Mouse (Mus musculus): ENCODE results near the gene Nfya. TPM values are rescaled to one million over a fixed set of nuclear protein-coding genes. Genes with fewer than 3 reads are reported as not detected.

Gene Nfya
- total and polyA plus RNA-seq, 3 experiments = 14.7 to 33.1 (median 21.2) TPM

GRCm38 (mm10) chr17:48389442-48389841, 20.3 kb downstream of the Nfya start:
- no peak for DNase-seq
- no peak overlapping the region for H3K4me3 ChIP-seq
- no peaks in the 10 kb centered on the region for H3K36me3 ChIP-seq (ENCODE audit: control insufficient read depth, insufficient read depth, low read length)
- WGBS = 76% methylated on average over 5 of the region's 5 CpGs
- TF ChIP-seq EP300 (IDR thresholded peaks at IDR 0.05; ENCODE audit: insufficient read depth, low read depth, low read length) (no peak), POLR2A (IDR thresholded peaks at IDR 0.05; ENCODE audit: insufficient read depth, low read depth, low read length) (no peak), CTCF (IDR thresholded peaks at IDR 0.05) (no peak)
- H3K27ac ChIP-seq = no peak overlapping the region
- intact Hi-C loops (cut with DNase I) = no loop called here
- no peaks in the 10 kb centered on the region for H3K4me1 ChIP-seq (ENCODE audit: control insufficient read depth, insufficient read depth, low read length)
- no peaks in the 10 kb centered on the region for H3K27me3 ChIP-seq (ENCODE audit: control insufficient read depth, insufficient read depth, low read length)
- no peaks in the 10 kb centered on the region for H3K79me2 ChIP-seq (replicated peaks; ENCODE audit: control insufficient read depth, insufficient read depth, low read length)
- H3K9ac ChIP-seq (ENCODE audit: low read depth, low read length) = no peak overlapping the region

- Histone ChIP-seq H3K36me3 (ENCODE audit: control insufficient read depth, insufficient read depth, low read length) (no peaks in the 10 kb centered on the region), H3K27ac (no peak overlapping the region), H3K9ac (ENCODE audit: low read depth, low read length) (no peak overlapping the region), H3K4me3 (no peak overlapping the region), H3K79me2 (replicated peaks; ENCODE audit: control insufficient read depth, insufficient read depth, low read length) (no peaks in the 10 kb centered on the region), H3K27me3 (ENCODE audit: control insufficient read depth, insufficient read depth, low read length) (no peaks in the 10 kb centered on the region), H3K4me1 (ENCODE audit: control insufficient read depth, insufficient read depth, low read length) (no peaks in the 10 kb centered on the region)
- DNase-seq = no peak
- TF ChIP-seq CTCF (IDR thresholded peaks at IDR 0.05) (no peak), EP300 (IDR thresholded peaks at IDR 0.05; ENCODE audit: insufficient read depth, low read depth, low read length) (no peak), POLR2A (IDR thresholded peaks at IDR 0.05; ENCODE audit: insufficient read depth, low read depth, low read length) (no peak)
- intact Hi-C loops (cut with DNase I) = no loop called here
- WGBS = 91% methylated on average over 2 of the region's 2 CpGs
These were observed 21.0 kb downstream of the Nfya start for GRCm38 (mm10) chr17:48388666-48389065.

- Histone ChIP-seq H3K27ac (no peak overlapping the region), H3K79me2 (replicated peaks; ENCODE audit: control insufficient read depth, insufficient read depth, low read length) (no peaks in the 10 kb centered on the region), H3K4me3 (no peak overlapping the region), H3K4me1 (ENCODE audit: control insufficient read depth, insufficient read depth, low read length) (no peaks in the 10 kb centered on the region), H3K27me3 (ENCODE audit: control insufficient read depth, insufficient read depth, low read length) (no peaks in the 10 kb centered on the region), H3K36me3 (ENCODE audit: control insufficient read depth, insufficient read depth, low read length) (no peaks in the 10 kb centered on the region), H3K9ac (ENCODE audit: low read depth, low read length) (no peak overlapping the region)
- intact Hi-C loops (cut with DNase I) = no loop called here
- 53% methylated on average over 2 of the region's 2 CpGs for WGBS
- DNase-seq = peak in 1 of 2 experiments; percentile 11
- no peak for TF ChIP-seq POLR2A (IDR thresholded peaks at IDR 0.05; ENCODE audit: insufficient read depth, low read depth, low read length)
- no peak for TF ChIP-seq EP300 (IDR thresholded peaks at IDR 0.05; ENCODE audit: insufficient read depth, low read depth, low read length)
- TF ChIP-seq CTCF (IDR thresholded peaks at IDR 0.05) = no peak
These were observed 23.8 kb downstream of the Nfya start for GRCm38 (mm10) chr17:48385786-48386461.

- Histone ChIP-seq H3K4me1 (ENCODE audit: control insufficient read depth, insufficient read depth, low read length) (no peaks in the 10 kb centered on the region), H3K79me2 (replicated peaks; ENCODE audit: control insufficient read depth, insufficient read depth, low read length) (no peaks in the 10 kb centered on the region), H3K36me3 (ENCODE audit: control insufficient read depth, insufficient read depth, low read length) (no peaks in the 10 kb centered on the region), H3K27me3 (ENCODE audit: control insufficient read depth, insufficient read depth, low read length) (no peaks in the 10 kb centered on the region), H3K27ac (no peak overlapping the region), H3K4me3 (no peak overlapping the region), H3K9ac (ENCODE audit: low read depth, low read length) (no peak overlapping the region)
- intact Hi-C loops (cut with DNase I) = no loop called here
- TF ChIP-seq CTCF (IDR thresholded peaks at IDR 0.05) = no peak
- no peak for TF ChIP-seq EP300 (IDR thresholded peaks at IDR 0.05; ENCODE audit: insufficient read depth, low read depth, low read length)
- no peak for TF ChIP-seq POLR2A (IDR thresholded peaks at IDR 0.05; ENCODE audit: insufficient read depth, low read depth, low read length)
- DNase-seq = no peak
These were observed 30.7 kb downstream of the Nfya start for GRCm38 (mm10) chr17:48379050-48379449.

- Histone ChIP-seq H3K36me3 (ENCODE audit: control insufficient read depth, insufficient read depth, low read length) (no peaks in the 10 kb centered on the region), H3K9ac (ENCODE audit: low read depth, low read length) (no peak overlapping the region), H3K4me3 (no peak overlapping the region), H3K4me1 (ENCODE audit: control insufficient read depth, insufficient read depth, low read length) (no peaks in the 10 kb centered on the region), H3K79me2 (replicated peaks; ENCODE audit: control insufficient read depth, insufficient read depth, low read length) (no peaks in the 10 kb centered on the region), H3K27me3 (ENCODE audit: control insufficient read depth, insufficient read depth, low read length) (no peaks in the 10 kb centered on the region), H3K27ac (no peak overlapping the region)
- WGBS = 85% methylated on average over 1 of the region's 1 CpGs
- DNase-seq = no peak
- intact Hi-C loops (cut with DNase I) = no loop called here
- no peak for TF ChIP-seq EP300 (IDR thresholded peaks at IDR 0.05; ENCODE audit: insufficient read depth, low read depth, low read length)
- no peak for TF ChIP-seq CTCF (IDR thresholded peaks at IDR 0.05)
- no peak for TF ChIP-seq POLR2A (IDR thresholded peaks at IDR 0.05; ENCODE audit: insufficient read depth, low read depth, low read length)
These were observed 33.6 kb downstream of the Nfya start for GRCm38 (mm10) chr17:48376102-48376501.

- Histone ChIP-seq H3K36me3 (ENCODE audit: control insufficient read depth, insufficient read depth, low read length) (no peaks in the 10 kb centered on the region), H3K27ac (no peak overlapping the region), H3K79me2 (replicated peaks; ENCODE audit: control insufficient read depth, insufficient read depth, low read length) (no peaks in the 10 kb centered on the region), H3K27me3 (ENCODE audit: control insufficient read depth, insufficient read depth, low read length) (no peaks in the 10 kb centered on the region), H3K4me1 (ENCODE audit: control insufficient read depth, insufficient read depth, low read length) (no peaks in the 10 kb centered on the region), H3K9ac (ENCODE audit: low read depth, low read length) (no peak overlapping the region), H3K4me3 (no peak overlapping the region)
- no peak for DNase-seq
- 67% methylated on average over 8 of the region's 8 CpGs for WGBS
- no peak for TF ChIP-seq POLR2A (IDR thresholded peaks at IDR 0.05; ENCODE audit: insufficient read depth, low read depth, low read length)
- no peak for TF ChIP-seq CTCF (IDR thresholded peaks at IDR 0.05)
- TF ChIP-seq EP300 (IDR thresholded peaks at IDR 0.05; ENCODE audit: insufficient read depth, low read depth, low read length) = no peak
- intact Hi-C loops (cut with DNase I) = no loop called here
These were observed 36.7 kb downstream of the Nfya start for GRCm38 (mm10) chr17:48372987-48373386.
